Mouse (Mus musculus) forebrain, embryonic 16.5 days (tissue): ENCODE results near the gene Slco1a5. TPM values are rescaled to one million over a fixed set of nuclear protein-coding genes. Genes with fewer than 3 reads are reported as not detected.
"Not testable (repeated sequence)": the region's sequence is repeated elsewhere in the genome, so short reads cannot be mapped to it uniquely, and the experiment has no call there.

Source experiments
- ATAC-seq: fragments of 200-750 bp; cut with Nextera tagmentation; 2 replicates; pipeline ENCODE4 v1.8.0; 2017; ENCODE audit warnings: mild to moderate bottlenecking, moderate library complexity
- H3K27ac ChIP-seq: fragments of 300-500 bp; sonication (generic); 2 replicates; pipeline ENCODE4 v1.5.1; 2014; ENCODE audit warnings: low read length, control low read depth
- H3K27me3 ChIP-seq: fragments of 300-500 bp; sonication (generic); replicated peaks from 2 replicates; pipeline ENCODE4 v1.6.1; 2014; ENCODE audit warnings: low read length; ENCODE audit not compliant: control insufficient read depth, insufficient read depth
- H3K36me3 ChIP-seq: fragments of 300-500 bp; sonication (generic); 2 replicates; pipeline ENCODE4 v1.6.1; 2014; ENCODE audit not compliant: control insufficient read depth, insufficient read depth
- H3K4me1 ChIP-seq: fragments of 300-500 bp; sonication (generic); replicated peaks from 2 replicates; pipeline ENCODE4 v1.6.1; 2014; ENCODE audit warnings: low read length; ENCODE audit not compliant: control insufficient read depth, insufficient read depth
- H3K4me2 ChIP-seq: fragments of 300-500 bp; sonication (generic); 2 replicates; pipeline ENCODE4 v1.6.1; 2014; ENCODE audit warnings: mild to moderate bottlenecking, low read length, control low read depth
- H3K4me3 ChIP-seq: fragments of 300-500 bp; sonication (generic); replicated peaks from 2 replicates; pipeline ENCODE4 v1.5.1; 2014; ENCODE audit warnings: mild to moderate bottlenecking, low read length, control low read depth
- H3K9ac ChIP-seq: fragments of 300-500 bp; sonication (generic); replicated peaks from 2 replicates; pipeline ENCODE4 v1.6.1; 2014; ENCODE audit warnings: low read depth, low read length, control low read depth
- H3K9me3 ChIP-seq: fragments of 300-500 bp; sonication (generic); 2 replicates; pipeline ENCODE4 v1.6.1; 2016; ENCODE audit warnings: low read length; ENCODE audit not compliant: control insufficient read depth
- WGBS: fragments of 180-500 bp; shearing (Covaris S2); extraction: QIAGEN DNeasy Blood & Tissue Kit; methylation state at CpG from one replicate; pipeline ENCODE4 v1.1.7; 2014; 5-methylcytosine and 5-hydroxymethylcytosine counted together
- polyA plus RNA-seq: library from polyadenylated mRNA; unstranded; fragments of >200 nt; fragmentation: Nextera tagmentation; extraction: Ambion mirVana; gene quantifications from 2 replicates; pipeline ENCODE4 v1.2.1, GENCODE M21; 2015

Slco1a5 gene
- 0.42 and 0.44 TPM in 2 replicates for polyA plus RNA-seq

GRCm38 (mm10) chr6:142322881-142323280 lies at the start of gene Slco1a5:
Gene Slco1a5 (minus strand): TSS chr6:142322981.
- 5% methylated on average over 4 of the region's 4 CpGs for WGBS

DNA sequence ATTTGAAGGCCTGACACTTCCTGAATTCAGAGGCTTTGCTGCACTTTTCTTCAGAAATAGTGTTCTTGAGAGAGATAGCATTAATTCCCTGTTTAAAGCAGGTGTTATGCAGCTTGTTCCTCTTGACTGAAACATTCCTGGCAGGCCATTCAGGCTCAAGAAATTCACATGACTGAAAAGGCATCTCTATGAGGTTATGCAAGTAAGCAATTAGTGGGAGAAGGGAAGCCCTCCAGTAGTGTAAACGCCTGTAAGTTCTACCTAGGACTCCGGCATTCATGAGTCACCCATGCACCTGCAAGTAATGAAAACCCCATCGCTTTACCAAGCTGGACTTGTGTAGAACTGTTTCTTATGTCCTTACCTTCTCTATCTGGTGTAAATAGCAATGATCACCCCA lies 46.8 kb upstream of the Slco1a5 start:
- Histone ChIP-seq H3K27me3 (no peaks in the 10 kb centered on the region), H3K4me1 (no peaks in the 10 kb centered on the region), H3K4me2 (no peak overlapping the region), H3K27ac (no peak overlapping the region), H3K9me3 (no peaks in the 10 kb centered on the region), H3K4me3 (no peak overlapping the region), H3K36me3 (peaks cover 9% of the 10 kb centered on the region), H3K9ac (no peak overlapping the region)
- WGBS, result 87% methylated on average over 3 of the region's 3 CpGs
- no peak for ATAC-seq

More at GRCm38 (mm10) chr6:142322881-142323280, at the start of gene Slco1a5:
- ATAC-seq, result no peak
- H3K4me1 ChIP-seq, result no peaks in the 10 kb centered on the region
- H3K27ac ChIP-seq, result no peak within 1 kb of the TSS
- no peaks in the 10 kb centered on the region for H3K27me3 ChIP-seq
- no peaks in the 10 kb centered on the region for H3K36me3 ChIP-seq
- H3K9me3 ChIP-seq, result no peaks in the 10 kb centered on the region
- H3K4me2 ChIP-seq, result no peak within 1 kb of the TSS
- no peak within 1 kb of the TSS for H3K4me3 ChIP-seq
- H3K9ac ChIP-seq, result no peak within 1 kb of the TSS

- H3K9me3 ChIP-seq, result no peaks in the 10 kb centered on the region
- no peak overlapping the region for H3K4me2 ChIP-seq
- H3K27me3 ChIP-seq, result no peaks in the 10 kb centered on the region
- no peak overlapping the region for H3K9ac ChIP-seq
- no peak for ATAC-seq
- H3K36me3 ChIP-seq, result peaks cover 10% of the 10 kb centered on the region
- no peak overlapping the region for H3K27ac ChIP-seq
- WGBS, result 94% methylated on average over 3 of the region's 3 CpGs
- H3K4me1 ChIP-seq, result no peaks in the 10 kb centered on the region
- no peak overlapping the region for H3K4me3 ChIP-seq
Observed at GRCm38 (mm10) chr6:142367565-142367964, 44.8 kb upstream of the Slco1a5 start.

DNA sequence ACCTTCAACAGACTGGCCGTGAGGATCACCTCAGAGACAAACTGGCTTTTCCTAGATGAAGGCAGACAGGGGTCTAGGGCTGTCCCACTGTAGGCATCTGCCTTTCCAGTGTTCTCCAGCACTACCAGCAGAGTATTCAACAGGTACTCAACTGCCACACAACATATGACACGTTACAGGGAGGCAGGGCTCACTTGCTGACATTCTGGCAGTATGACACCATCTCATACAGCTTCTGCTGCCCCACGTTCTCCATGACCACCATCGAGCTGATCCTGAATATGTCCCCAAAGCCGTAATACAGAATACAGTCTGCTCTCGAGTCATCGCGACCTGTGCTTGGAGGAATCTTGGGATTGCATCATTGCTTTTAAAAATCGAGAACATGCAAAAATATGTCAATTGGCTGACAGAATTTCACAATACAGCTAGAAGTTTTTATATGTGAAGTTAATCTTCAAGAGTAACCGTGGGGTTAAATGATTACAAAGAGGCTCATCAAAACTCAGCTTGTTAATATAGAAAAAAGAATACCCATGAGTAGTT lies 43.8 kb upstream of the Slco1a5 start:
- Histone ChIP-seq H3K36me3 (peaks cover 16% of the 10 kb centered on the region), H3K4me2 (no peak overlapping the region), H3K4me1 (no peaks in the 10 kb centered on the region), H3K9me3 (no peaks in the 10 kb centered on the region), H3K4me3 (no peak overlapping the region), H3K9ac (no peak overlapping the region), H3K27me3 (no peaks in the 10 kb centered on the region), H3K27ac (no peak overlapping the region)
- no peak for ATAC-seq
- 96% methylated on average over 10 of the region's 10 CpGs for WGBS

- Histone ChIP-seq H3K36me3 (peaks cover 19% of the 10 kb centered on the region), H3K27ac (no peak overlapping the region), H3K9me3 (no peaks in the 10 kb centered on the region), H3K4me1 (no peaks in the 10 kb centered on the region), H3K9ac (no peak overlapping the region), H3K27me3 (no peaks in the 10 kb centered on the region), H3K4me3 (no peak overlapping the region), H3K4me2 (no peak overlapping the region)
- 89% methylated on average over 8 of the region's 8 CpGs for WGBS
- ATAC-seq, result no peak
Observed at GRCm38 (mm10) chr6:142365742-142366472, 43.1 kb upstream of the Slco1a5 start.

GRCm38 (mm10) chr6:142363019-142363576 lies 40.3 kb upstream of the Slco1a5 start:
- no peaks in the 10 kb centered on the region for H3K27me3 ChIP-seq

DNA sequence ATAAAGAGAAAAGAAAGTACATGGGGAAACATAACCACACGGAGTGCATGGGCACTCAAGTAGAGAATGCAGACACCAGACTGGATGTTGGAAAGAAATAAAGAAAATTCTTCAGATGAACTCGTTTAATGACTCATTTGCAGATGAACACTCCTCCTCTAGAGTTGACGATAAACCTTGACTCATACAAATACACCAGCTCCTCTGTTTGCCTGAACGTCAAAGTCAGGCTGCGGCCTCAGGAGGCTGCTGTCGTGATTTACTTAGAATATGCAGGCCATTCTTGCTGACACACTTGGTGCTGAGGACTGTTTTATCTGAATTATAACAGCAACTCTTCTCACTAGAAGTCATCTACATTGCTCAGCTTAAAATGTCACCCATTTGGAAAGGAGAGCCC lies 39.3 kb upstream of the Slco1a5 start:
- no peaks in the 10 kb centered on the region for H3K27me3 ChIP-seq
- no peaks in the 10 kb centered on the region for H3K4me1 ChIP-seq
- no peaks in the 10 kb centered on the region for H3K9me3 ChIP-seq
- WGBS, result 93% methylated on average over 6 of the region's 6 CpGs
- no peak overlapping the region for H3K9ac ChIP-seq
- no peak for ATAC-seq
- H3K4me2 ChIP-seq, result no peak overlapping the region
- no peak overlapping the region for H3K27ac ChIP-seq
- no peak overlapping the region for H3K4me3 ChIP-seq
- peaks cover 39% of the 10 kb centered on the region for H3K36me3 ChIP-seq

More at GRCm38 (mm10) chr6:142363019-142363576, 40.3 kb upstream of the Slco1a5 start:
- H3K36me3 ChIP-seq, result peaks cover 37% of the 10 kb centered on the region
- no peak overlapping the region for H3K4me2 ChIP-seq
- WGBS, result 73% methylated on average over 9 of the region's 9 CpGs
- H3K4me1 ChIP-seq, result no peaks in the 10 kb centered on the region
- no peak overlapping the region for H3K9ac ChIP-seq
- no peaks in the 10 kb centered on the region for H3K9me3 ChIP-seq
- ATAC-seq, result no peak
- no peak overlapping the region for H3K4me3 ChIP-seq
- H3K27ac ChIP-seq, result no peak overlapping the region

DNA sequence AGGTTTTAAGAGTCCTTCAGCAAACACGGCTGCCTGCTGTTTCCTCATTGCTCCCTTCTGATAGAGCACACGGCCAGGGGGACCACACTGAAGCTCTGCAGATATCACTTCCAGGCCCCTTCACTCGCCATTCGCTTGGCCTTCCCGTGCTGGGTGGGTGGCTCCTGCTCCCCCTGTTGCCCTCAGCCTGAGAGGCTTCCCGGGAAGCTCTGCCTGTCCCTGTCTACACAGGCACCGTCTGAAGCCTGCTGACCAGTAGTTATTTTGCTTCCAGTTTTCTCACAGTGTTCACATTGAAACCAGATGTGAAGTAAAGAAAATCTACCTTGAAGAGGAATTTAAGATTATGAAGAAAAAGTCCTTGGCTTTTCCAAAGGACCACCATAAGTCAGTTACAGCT lies 34.3 kb upstream of the Slco1a5 start:
- Histone ChIP-seq H3K9ac (no peak overlapping the region), H3K4me2 (no peak overlapping the region), H3K9me3 (no peaks in the 10 kb centered on the region), H3K4me3 (no peak overlapping the region), H3K27me3 (no peaks in the 10 kb centered on the region), H3K27ac (no peak overlapping the region), H3K4me1 (no peaks in the 10 kb centered on the region), H3K36me3 (peaks cover 44% of the 10 kb centered on the region)
- no peak for ATAC-seq
- 83% methylated on average over 7 of the region's 7 CpGs for WGBS

DNA sequence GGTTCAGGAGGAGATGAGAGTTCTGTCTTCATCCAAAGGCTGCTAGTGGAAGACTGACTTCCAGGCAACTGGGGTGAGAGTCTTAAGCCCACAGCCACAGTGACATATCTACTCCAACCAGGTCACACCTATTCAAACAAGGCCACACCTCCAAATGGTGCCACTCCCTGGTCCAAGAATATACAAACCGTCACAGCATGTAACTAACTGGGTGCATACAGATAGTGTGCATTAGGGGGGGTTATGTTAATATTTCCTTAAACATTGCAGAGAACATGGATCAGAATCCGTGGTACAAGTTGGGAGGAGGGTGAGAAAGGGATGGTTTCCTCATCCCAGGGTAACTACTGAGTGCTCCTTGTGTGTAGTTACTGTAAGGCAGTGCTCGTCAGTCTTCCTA lies 29.3 kb upstream of the Slco1a5 start:
- H3K4me1 ChIP-seq, H3K27ac ChIP-seq, H3K9ac ChIP-seq, H3K4me2 ChIP-seq, H3K4me3 ChIP-seq, H3K27me3 ChIP-seq, H3K9me3 ChIP-seq, ATAC-seq: not testable (repeated sequence)
- WGBS, result 96% methylated on average over 3 of the region's 3 CpGs
- peaks cover 35% of the 10 kb centered on the region for H3K36me3 ChIP-seq
